Mouse (Mus musculus) cerebellum, adult 18-20 months (tissue): ENCODE measurements around the gene Trir.

Source experiments
- DNase-seq, 2 experiments: peaks; one replicate each; pipeline ENCODE4 v3.0.0; 2021

Trir gene

GRCm38 (mm10) chr8:85026670-85027515 is at the start of gene Trir:
Trir (plus strand) TSS chr8:85026823.
- DNase-seq = peak; percentile 98

- DNase-seq = peak; percentile 51 to 63
Measured at GRCm38 (mm10) chr8:84977435-84978247, 49.0 kb upstream of the Trir start.

DNA sequence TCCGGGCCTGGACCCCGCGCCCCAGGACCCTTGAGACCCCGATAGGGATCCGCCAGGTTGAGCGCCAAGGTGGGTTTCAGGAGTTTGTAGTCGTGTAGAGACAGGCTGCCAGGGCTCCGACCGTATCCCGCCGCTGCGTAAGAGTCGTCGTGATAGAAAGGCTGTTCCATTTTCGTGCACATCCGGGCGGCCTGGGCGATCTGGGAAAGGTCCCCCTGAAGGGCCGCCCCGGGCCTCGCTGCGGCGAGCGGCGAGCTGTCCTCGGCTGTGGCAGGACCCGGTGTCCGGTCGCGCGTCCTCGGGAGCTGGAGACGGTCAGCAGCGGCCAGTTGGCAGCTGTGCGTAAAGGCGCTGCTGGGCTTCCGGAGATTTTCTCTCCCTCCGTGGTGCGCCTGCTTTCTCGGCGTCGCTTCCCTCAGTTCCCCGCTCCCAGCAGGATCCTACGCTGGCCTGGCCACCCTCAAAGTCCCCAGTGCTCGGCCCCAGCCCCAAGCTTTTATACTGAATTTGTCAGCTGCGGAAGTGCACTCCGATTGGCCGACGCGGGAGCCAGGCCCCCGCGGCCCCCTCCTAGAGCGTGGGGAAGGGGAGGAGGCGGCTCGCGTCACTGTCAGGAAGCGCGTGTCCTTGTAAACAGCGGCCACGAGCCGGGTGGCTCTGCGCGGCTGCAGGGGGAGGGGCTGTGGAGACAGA is 48.2 kb upstream of the Trir start, which contains the start of gene Junb:
Gene Junb (minus strand): TSS at position 471 of the 693 bp plus-strand sequence.
- peak; percentile 90 to 91 for DNase-seq

- DNase-seq = peak; percentile 87 to 93
Measured at GRCm38 (mm10) chr8:84979599-84980421, 46.8 kb upstream of the Trir start.

GRCm38 (mm10) chr8:84980622-84981358 is 45.8 kb upstream of the Trir start:
- peak; percentile 43 to 63 for DNase-seq

- DNase-seq = no peak
Measured at GRCm38 (mm10) chr8:84981644-84982498, 44.8 kb upstream of the Trir start.

DNA sequence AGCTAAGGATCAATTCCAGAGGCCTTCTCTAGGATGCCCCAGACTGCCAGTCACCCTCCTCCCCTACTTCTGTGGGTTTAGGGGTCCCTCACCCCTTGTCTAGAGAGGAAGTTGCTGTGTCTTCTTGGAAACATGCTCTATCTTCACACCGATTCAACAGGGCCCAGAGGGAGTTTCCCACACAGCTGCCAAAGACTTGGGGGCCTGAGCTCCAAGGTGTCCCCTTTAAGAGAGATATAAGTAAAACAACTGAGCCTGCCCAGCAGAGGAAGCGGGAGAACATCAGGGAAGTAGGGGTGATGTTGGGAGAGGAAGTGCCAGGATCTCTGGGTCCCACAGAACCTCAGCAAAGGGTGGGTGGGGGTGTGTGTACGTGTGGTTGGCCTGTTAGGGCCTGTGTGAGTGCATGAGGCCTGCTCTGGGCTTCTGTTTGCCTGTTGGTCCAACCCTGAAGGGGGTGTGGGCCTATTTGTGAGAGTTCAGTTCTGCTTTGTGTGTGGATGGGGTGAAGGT is 44.1 kb upstream of the Trir start:
- DNase-seq = no peak

GRCm38 (mm10) chr8:84984294-84985048 is 42.2 kb upstream of the Trir start:
- DNase-seq = no peak

DNA sequence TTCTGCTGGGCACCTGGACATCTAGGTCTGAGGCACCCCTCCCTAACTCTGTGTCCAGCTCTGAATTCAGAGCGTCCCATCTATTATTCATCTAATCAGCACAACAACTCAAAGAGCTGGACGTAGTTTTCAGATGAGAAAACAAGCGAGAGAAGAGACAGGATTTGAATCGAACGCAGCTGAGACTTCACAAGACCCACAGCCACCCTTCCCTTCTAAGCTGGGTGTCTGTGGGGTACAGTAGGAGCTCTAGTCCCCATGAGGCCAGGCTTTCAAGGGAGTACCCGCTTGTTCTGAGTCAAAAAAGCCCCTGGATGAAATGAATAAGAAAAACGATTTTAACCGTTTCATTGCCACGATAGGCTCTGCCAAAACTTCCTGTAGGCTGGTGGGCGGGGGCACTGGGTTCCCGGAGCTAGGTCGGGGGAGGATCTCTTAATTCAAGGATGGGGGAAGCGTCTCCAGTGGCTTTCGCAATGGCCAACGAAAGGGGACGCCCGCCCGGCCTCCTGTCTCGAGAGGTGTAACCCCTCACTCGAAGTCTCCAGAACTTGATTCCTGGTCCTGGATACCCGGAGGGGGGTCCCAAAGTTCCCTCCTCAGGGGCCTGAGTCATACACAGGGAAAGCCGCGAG is 41.5 kb upstream of the Trir start:
- no peak for DNase-seq

DNA sequence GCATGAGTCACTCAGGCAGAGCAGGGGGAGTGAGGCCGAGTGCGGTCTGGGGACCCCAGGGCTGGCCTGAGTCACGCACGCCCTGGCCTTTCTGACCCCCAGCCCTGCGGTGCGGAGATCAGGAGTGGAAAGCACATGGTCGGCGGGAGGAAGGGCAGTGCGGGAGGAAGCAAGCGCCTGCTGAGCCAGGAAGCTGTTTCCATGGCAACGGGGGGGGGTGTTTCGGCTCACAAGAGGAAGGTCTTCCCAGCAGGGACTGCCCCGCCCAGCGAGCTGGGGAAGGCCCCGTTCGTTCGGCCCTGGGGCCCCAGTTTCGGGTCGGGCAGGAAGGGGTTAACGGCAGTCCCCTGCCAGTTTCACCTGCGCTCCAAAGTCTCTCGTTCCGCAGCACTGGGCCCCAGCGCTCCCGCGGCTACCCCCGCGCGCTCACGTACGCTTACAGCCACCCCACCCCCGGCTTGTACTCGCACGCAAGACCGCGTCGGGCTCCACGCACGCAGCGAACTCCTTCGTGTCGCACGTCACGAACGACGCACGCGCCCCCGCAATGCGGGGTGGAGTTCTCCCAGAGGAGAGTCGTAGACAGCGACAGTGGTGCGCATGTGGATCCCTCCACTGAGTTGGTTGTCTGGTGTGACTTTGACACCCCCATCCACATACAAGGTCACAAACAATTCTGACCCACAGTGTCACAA is 40.8 kb upstream of the Trir start:
- peak; percentile 91 to 94 for DNase-seq

DNA sequence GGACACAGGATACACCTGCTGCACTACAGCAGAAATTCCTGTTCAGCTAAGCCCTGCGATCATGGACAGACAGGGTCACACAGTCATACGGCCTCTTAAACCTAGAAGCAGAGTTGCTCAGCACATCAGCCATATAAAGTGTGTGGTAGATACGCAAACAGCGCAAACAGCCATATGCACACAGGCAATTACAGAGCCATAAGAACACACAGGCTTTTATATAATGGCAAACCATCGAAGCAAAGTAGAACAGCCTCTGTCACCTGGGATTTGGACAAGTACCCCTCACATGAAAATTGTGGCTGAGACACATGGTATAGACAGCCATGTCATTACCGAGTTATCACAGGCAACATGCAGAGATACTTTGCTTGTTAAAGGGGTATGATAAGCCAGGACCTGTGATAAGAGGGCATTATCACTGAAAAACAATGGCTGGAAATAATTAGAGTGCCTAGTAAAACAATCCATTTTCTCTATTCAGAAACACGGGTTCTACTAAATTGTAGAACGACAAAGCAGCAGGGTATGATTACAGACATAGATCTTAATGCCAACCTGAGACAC is 40.2 kb upstream of the Trir start:
- DNase-seq = no peak

DNA sequence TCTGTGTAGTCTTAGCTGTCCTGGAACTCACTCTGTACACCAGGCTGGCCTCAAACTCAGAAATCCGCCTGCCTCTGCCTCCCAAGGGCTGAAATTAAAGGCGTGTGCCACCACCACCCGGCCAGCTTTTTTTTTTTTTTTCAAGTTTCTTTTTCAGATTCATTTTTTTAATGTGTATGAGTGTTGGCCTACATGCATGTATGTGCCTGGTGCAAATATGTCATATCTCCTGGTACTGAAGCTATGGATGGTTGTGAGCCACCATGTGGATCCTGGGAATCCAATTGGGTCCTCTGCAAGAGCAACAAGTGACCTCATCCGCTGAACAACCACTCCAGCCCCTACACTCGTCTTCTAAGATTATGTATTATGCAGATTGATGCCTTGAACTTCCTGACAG is 39.2 kb upstream of the Trir start:
- DNase-seq = peak in 1 of 2 experiments; percentile 6

DNA sequence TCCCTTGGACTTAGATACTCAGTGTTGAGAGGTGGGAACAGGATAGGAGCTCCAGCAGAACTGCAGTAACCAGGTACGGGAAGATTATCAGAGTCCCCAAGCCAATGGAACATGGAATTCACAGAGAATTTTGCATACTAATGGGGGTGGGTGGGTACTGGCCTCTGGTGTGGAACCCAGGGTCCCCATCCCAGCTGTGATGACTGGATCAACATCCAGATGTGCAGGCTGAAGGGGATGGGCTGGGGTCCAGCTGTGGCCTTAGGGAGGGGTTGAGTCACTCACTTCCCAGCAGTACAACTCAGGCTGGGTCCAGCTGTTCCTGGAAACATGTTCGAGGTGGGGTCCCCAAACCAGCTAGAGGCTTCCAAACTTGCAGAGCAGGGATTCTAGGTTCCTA is 38.7 kb upstream of the Trir start:
- no peak for DNase-seq

- peak; percentile 45 to 47 for DNase-seq
Measured at GRCm38 (mm10) chr8:84989311-84989731, 37.3 kb upstream of the Trir start.

- DNase-seq = peak; percentile 91 to 95
Measured at GRCm38 (mm10) chr8:84989810-84990209, 36.8 kb upstream of the Trir start.

DNA sequence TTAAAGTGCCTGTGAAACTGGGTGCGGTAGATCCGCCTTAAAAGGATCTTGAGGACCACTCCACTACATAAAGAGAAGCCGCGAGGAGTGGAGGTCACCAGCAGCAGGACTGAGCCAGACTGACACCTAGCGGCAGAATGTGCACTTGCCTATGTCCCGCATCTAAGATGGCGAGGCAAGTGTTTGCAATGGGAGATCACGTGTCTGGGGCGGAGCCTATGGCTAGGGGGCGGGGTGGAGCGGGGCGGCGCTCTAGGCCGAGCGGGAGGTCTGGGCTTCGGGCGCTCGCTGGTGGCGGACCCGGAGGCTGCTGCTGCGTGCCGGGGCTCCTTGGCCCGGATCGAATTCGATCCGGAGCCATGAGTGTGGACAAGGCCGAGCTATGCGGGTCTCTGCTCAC is 36.3 kb upstream of the Trir start, which contains the start of gene Hook2:
Gene Hook2 (plus strand): TSS at position 255 of the 400 bp plus-strand sequence.
- peak; percentile 96 to 98 for DNase-seq

DNA sequence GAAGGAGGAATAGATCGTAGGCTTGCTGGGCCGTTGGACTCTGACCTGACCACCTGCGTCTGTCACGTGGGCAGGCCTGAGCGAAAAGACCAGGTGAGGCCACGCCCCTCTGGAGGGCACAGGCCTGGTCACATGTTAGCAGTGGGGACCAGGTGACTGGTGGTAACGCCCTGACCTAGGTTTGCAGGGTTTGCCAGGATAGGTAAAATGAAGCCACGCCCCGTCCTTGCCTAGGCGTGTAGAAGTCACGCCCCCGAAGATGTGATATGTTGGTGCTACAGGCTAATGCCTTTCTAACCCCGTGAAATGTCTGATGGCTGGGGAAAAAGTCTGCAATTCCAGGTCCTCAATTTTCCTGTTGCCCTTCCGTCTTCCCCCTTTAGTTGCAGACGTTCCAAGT is 35.8 kb upstream of the Trir start:
- DNase-seq = peak in 1 of 2 experiments; percentile 64

DNA sequence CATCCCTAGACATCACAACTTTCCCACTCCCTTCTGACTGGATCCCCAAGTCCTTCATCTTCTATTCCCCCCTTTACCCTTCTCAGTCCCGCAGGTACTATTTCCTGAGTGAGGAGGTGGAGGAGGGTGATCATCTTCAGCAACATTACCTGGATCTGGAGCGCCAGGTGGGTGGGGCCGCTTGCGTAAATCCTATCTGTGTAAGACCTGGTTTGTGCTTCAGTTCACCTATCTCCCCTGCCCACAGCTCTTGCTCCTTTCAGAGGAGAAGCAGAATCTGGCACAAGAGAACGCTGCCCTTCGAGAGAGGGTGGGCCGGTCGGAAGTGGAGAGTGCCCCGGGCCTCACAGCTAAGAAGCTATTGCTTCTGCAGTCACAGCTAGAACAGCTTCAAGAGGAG is 32.2 kb upstream of the Trir start:
- peak in 1 of 2 experiments; percentile 2 for DNase-seq
